Mouse (Mus musculus) C2C12 (cell line): ENCODE measurements around the gene Gan. TPM values are rescaled to one million over a fixed set of nuclear protein-coding genes. Genes with fewer than 3 reads are reported as not detected.
A peak's percentile ranks its signal among the peaks of the same experiment; 100 is the strongest.

ENCODE experiments used
- H3K27me3 ChIP-seq: one replicate; pipeline ENCODE4 v1.6.1; 2011; ENCODE audit not compliant: control insufficient read depth, insufficient read depth, insufficient read length
- H3K36me3 ChIP-seq: one replicate; pipeline ENCODE4 v1.6.1; 2011; ENCODE audit not compliant: control insufficient read depth, insufficient read depth
- H3K4me3 ChIP-seq: one replicate; pipeline ENCODE4 v1.5.1; 2011; ENCODE audit warnings: mild to moderate bottlenecking, control low read depth; ENCODE audit not compliant: poor library complexity, insufficient read depth, severe bottlenecking
- H3K79me2 ChIP-seq: one replicate; pipeline ENCODE4 v1.6.1; 2011; ENCODE audit not compliant: control insufficient read depth, insufficient read depth
- H3K79me3 ChIP-seq: one replicate; pipeline ENCODE4 v1.6.1; 2011; ENCODE audit warnings: low read depth, control low read depth
- H3ac ChIP-seq: one replicate; pipeline ENCODE3; 2011; ENCODE audit warnings: low read depth; ENCODE audit not compliant: control insufficient read depth, insufficient read length
- CEBPB ChIP-seq: IDR thresholded peaks from one replicate; pipeline ENCODE4 v1.6.1; 2011; ENCODE audit warnings: low read depth, mild to moderate bottlenecking, control low read depth, moderate library complexity
- CTCF ChIP-seq: IDR thresholded peaks from one replicate; pipeline ENCODE4 v1.5.1; 2011; ENCODE audit not compliant: control insufficient read depth, insufficient read depth, insufficient read length
- FOSL1 ChIP-seq: IDR thresholded peaks from one replicate; pipeline ENCODE4 v1.8.0; 2011; ENCODE audit warnings: mild to moderate bottlenecking, low read length; ENCODE audit not compliant: poor library complexity, insufficient read depth, severe bottlenecking
- MAX ChIP-seq: IDR thresholded peaks from one replicate; pipeline ENCODE4 v1.6.1; 2011; ENCODE audit warnings: mild to moderate bottlenecking, control low read depth
- MYOD1 ChIP-seq: IDR thresholded peaks from one replicate; pipeline ENCODE4 v1.6.1; 2011; ENCODE audit warnings: low read depth; ENCODE audit not compliant: control insufficient read depth, insufficient read length
- MYOG ChIP-seq: IDR thresholded peaks from one replicate; pipeline ENCODE4 v1.6.1; 2011; ENCODE audit not compliant: control insufficient read depth, insufficient read length; ENCODE audit errors: extremely low read depth
- USF1 ChIP-seq: IDR thresholded peaks from one replicate; pipeline ENCODE4 v1.6.1; 2011; ENCODE audit warnings: low read depth, mild to moderate bottlenecking, control low read depth, moderate library complexity
- polyA plus RNA-seq: library from polyadenylated mRNA; unstranded; fragments of >200 nt; fragmentation: generic; extraction: Trizol; gene quantifications from one replicate; pipeline ENCODE4 v1.2.1, GENCODE M21; 2012; ENCODE audit warnings: missing spikeins

The Gan gene
- polyA plus RNA-seq, 1 experiment, result 2.7 TPM

DNA sequence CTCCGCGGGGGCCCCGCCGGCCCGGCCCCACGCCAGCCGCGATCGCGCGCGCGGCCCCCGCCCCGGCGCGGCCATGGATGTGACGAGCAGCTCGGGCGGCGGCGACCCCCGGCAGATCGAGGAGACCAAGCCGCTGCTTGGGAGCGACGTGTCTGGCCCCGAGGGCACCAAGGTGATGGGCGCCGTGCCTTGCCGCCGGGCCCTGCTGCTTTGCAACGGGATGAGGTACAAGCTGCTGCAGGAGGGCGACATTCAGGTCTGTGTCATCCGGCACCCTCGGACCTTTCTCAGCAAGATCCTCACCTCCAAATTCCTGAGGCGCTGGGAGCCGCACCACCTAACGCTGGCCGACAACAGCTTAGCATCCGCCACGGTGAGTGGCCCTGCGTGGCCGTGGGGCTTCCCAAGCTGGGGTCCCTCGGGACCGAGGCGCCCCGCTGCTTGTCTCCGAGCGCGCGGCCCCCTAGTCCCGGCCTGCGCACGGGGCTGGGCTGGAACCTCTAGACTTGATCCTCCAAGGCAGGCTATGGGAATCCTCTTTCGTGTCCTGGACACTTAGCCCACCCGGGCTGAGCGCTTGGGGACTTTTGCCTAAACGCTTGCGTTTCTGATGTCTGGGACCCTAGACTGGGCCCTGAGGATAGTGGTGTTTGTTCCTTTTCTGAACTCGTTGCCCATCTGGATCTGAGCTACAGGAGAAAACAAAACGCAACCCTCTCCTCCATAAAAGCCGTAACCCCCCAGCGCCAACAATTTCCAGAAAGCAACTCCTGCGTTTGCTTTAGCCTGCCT is 99.3 kb downstream of the Gan start, which contains the start of gene Cmip:
Cmip (plus strand) TSS at position 36 of the 792 bp plus-strand sequence.
- Histone ChIP-seq H3ac (peak within 1 kb of the TSS; percentile 74), H3K79me2 (peaks cover 54% of the 10 kb centered on the region), H3K27me3 (no peaks in the 10 kb centered on the region), H3K36me3 (no peaks in the 10 kb centered on the region), H3K4me3 (peak within 1 kb of the TSS; percentile 59), H3K79me3 (peaks cover 43% of the 10 kb centered on the region)
- no peak for TF ChIP-seq CEBPB
- no peak for TF ChIP-seq CTCF
- no peak for TF ChIP-seq MYOG
- no peak for TF ChIP-seq USF1
- TF ChIP-seq MAX, result no peak
- no peak for TF ChIP-seq MYOD1
- TF ChIP-seq FOSL1, result no peak

DNA sequence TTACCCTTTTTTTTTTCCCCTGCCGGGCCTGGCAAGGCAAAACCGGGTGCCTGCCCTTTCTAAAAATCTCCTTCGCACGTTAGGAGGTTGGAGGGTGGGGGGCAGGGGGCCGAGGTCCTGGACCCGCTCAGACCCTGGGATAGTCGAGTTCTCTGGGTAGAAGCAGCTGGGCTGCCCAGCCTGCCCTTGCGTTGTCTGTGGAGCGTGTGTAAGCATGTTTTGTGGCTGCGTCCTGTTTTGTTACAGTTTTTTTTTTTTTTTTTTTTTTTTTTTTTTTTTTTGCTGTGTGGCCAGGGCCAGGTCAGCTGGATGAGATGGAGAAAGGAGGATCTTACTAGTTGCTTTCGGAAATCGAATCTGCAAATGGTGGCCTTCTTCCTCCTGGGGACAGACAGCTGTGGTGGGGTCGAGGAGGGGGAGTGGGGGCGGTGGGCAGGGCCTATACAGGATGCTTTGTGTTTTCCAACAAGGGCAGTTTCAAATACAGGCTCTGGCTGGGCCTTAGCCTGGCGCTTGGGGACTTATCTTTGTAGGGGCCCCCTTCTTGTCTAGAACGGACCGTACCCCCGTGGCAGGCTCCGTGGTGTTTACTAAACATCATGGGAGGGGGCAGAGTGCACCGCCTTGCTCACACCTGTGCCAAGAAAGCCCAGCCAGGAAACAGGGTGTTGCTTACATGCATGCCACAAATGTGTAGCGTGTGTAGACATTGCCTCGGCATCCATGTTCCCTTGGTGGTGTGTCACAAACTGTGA is 100.1 kb downstream of the Gan start:
- H3K36me3 ChIP-seq, result no peaks in the 10 kb centered on the region
- H3K4me3 ChIP-seq, result peak overlapping the region; percentile 59
- peaks cover 61% of the 10 kb centered on the region for H3K79me2 ChIP-seq
- peaks cover 49% of the 10 kb centered on the region for H3K79me3 ChIP-seq
- H3ac ChIP-seq, result peak overlapping the region; percentile 74
- H3K27me3 ChIP-seq, result no peaks in the 10 kb centered on the region
- TF ChIP-seq USF1 (no peak), CEBPB (no peak), MYOD1 (no peak), FOSL1 (no peak), CTCF (no peak), MYOG (no peak), MAX (no peak)

DNA sequence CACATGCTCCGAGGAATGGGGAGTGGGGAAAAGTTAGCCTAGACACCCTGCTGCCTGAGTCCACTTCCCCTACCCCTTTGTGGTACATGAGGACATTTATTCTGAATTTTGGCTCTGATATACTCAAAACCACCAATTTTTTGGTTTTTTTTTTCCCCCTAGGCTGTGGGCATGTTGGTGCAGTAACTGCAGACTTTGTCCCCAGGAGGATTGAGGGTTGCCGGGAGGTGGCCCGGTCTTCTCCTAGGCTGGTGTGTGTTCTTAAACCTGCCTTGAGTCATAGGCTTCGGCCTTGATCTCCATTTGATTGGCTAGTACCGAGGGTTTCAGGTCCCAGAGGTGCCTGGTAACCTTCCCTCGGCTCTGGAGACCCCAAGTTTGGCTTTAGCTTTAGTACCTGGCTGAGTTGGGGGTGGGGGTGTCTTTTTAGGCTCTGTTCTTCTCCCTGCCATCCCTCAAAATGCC is 100.7 kb downstream of the Gan start:
- peak overlapping the region; percentile 59 for H3K4me3 ChIP-seq
- no peaks in the 10 kb centered on the region for H3K27me3 ChIP-seq
- TF ChIP-seq CTCF, result no peak
- TF ChIP-seq USF1, result no peak
- no peak for TF ChIP-seq MYOG
- TF ChIP-seq MYOD1, result no peak
- TF ChIP-seq CEBPB, result no peak
- TF ChIP-seq MAX, result no peak
- no peak for TF ChIP-seq FOSL1
- H3ac ChIP-seq, result peak overlapping the region; percentile 58
- H3K79me2 ChIP-seq, result peaks cover 67% of the 10 kb centered on the region
- peaks cover 54% of the 10 kb centered on the region for H3K79me3 ChIP-seq
- H3K36me3 ChIP-seq, result no peaks in the 10 kb centered on the region

DNA sequence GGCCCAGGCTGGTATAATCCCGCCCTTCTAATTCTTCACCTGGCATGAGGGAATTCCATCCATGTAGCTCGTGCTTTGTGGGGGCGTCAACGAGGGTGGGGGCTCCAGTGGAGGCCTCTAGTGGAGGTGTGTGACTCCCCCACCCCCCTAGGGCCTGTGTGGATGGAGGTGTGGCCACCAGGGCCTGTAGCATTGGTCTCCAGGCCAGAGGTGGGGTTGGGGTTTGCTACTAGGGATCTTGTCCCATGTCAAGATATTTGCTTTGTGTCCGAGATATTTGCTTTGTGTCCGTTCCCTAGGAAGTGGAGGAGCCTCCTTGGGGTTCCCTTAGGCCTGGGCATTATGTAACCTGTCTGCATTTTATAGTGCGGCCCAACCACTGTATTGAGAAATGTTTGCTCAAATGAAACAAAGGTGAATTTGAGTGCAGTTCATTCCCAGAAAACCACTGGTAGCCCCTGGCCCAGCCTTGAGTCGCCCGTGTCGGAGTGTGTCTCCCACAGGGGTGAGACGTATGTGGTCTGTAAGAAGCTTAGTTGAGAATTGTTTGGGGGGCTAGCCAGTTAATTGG is 101.6 kb downstream of the Gan start:
- H3K79me2 ChIP-seq, result peaks cover 76% of the 10 kb centered on the region
- no peak for TF ChIP-seq CTCF
- no peak for TF ChIP-seq CEBPB
- no peak for TF ChIP-seq MYOG
- TF ChIP-seq FOSL1, result no peak
- no peak for TF ChIP-seq MYOD1
- no peak overlapping the region for H3K4me3 ChIP-seq
- H3K27me3 ChIP-seq, result no peaks in the 10 kb centered on the region
- peaks cover 60% of the 10 kb centered on the region for H3K79me3 ChIP-seq
- no peaks in the 10 kb centered on the region for H3K36me3 ChIP-seq
- no peak overlapping the region for H3ac ChIP-seq

DNA sequence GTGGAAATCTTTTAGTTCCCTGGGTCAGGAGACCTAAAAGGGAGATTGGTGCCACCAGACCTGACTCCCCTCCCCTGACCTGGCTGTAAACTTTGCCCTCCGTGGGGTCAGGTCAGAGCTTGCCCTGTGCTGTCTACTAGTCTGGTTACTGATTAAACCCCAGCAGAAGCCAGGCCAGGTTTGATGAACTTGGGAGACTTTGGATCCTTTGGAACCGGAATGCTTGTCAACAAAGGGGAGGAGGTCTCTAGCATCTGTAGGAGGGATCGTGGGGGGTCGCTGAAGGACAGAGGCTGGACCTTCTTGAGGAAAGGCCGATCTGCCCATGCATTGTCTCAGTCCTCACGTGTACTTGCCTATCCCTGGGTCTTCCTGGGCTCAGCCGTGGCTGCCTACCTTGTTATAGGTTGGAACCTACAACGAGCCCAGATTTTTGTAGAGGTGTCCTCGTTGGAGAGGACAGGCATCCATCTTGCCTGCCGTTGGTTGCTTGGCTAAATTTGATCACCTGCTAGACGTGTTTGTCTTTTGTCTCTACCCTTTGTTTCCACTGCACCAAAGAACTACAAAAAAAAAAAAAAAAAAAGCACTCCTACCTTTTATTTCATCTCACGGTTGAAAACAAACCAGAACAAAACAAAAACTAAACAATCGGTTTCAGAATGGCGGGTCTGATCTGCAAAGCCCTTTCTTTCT is 102.4 kb downstream of the Gan start:
- H3K36me3 ChIP-seq, result no peaks in the 10 kb centered on the region
- no peak overlapping the region for H3ac ChIP-seq
- no peak for TF ChIP-seq MAX
- TF ChIP-seq CTCF, result no peak
- no peak overlapping the region for H3K4me3 ChIP-seq
- H3K27me3 ChIP-seq, result no peaks in the 10 kb centered on the region
- H3K79me2 ChIP-seq, result peaks cover 85% of the 10 kb centered on the region
- peaks cover 68% of the 10 kb centered on the region for H3K79me3 ChIP-seq
